Mouse (Mus musculus): ENCODE measurements around the gene Fscn3. TPM values are rescaled to one million over a fixed set of nuclear protein-coding genes. Genes with fewer than 3 reads are reported as not detected.

Fscn3 gene
- total and polyA plus RNA-seq, 3 experiments = not detected

DNA sequence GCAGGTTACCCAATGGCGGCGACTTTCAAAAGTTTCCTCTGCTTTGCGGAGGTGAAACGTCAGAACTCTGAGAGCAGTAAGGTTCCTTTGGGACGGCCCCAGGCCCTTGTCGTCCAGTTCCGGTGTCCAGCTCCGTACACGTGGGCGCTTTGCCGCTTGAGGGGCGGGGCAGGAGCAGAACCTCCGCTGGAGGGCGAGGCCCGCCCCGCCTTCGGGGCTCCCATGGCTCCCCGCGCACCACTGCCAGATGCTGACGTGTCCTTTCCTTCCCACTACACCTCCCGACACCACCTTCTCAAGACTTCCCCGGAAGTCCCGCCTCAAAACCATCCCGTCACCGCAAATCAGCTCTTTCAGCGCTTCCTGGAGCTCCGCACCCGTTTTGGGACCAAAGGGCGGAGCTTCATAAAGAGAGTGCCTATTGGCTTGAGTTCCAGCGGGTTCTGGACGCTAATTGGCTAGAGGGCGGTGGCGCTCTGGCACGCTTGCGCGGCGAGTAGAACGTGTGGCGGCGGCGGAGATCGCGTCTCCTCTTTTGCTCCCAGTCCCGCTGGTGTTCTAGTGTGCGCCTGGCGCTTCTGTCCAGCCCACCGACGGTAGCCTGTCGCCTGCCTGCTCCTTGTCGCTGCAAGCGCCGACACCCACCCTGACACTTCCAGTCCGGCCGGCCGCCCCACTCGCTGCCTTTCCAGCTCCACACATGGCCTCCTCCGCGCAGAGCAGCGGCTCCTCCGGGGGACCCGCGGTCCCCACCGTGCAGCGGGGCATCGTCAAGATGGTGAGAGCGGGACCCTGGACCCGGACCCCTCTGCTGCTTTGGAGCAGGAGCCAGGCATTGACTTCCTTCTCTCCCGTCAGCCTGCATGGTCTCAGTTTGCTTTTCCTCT lies 52.5 kb downstream of the Fscn3 start:
- peaks cover 31% of the 10 kb centered on the region for H3K36me3 ChIP-seq (replicated peaks)
- DNase-seq (ENCODE audit: low spot score) = peak; percentile 98
- peak overlapping the region; percentile 93 for H3K4me3 ChIP-seq (ENCODE audit: low read depth, low read length)
- no peaks in the 10 kb centered on the region for H3K9me3 ChIP-seq (replicated peaks)
- no peaks in the 10 kb centered on the region for H3K27me3 ChIP-seq (ENCODE audit: insufficient read depth, low read length)
- peak; percentile 96 for ATAC-seq (ENCODE audit: extremely low read depth, insufficient number of reproducible peaks, low FRiP score, poor library complexity, severe bottlenecking)
- peaks cover 43% of the 10 kb centered on the region for H3K4me1 ChIP-seq (ENCODE audit: insufficient read depth, low read depth, low read length)
- TF ChIP-seq CTCF (IDR thresholded peaks at IDR 0.05; ENCODE audit: low read depth, low read length) = no peak
- no peak for TF ChIP-seq POLR2AphosphoS5 (IDR thresholded peaks at IDR 0.05; ENCODE audit: insufficient replicate concordance, low read depth, low read length)
- TF ChIP-seq TAL1 (conservative IDR thresholded peaks at IDR 0.05; ENCODE audit: low read depth, low read length) = no peak
- TF ChIP-seq GATA2 (IDR thresholded peaks at IDR 0.05; ENCODE audit: borderline replicate concordance, low read depth, low read length) = no peak
- TF ChIP-seq GATA1 (IDR thresholded peaks at IDR 0.05; ENCODE audit: borderline replicate concordance, low read length) = no peak

DNA sequence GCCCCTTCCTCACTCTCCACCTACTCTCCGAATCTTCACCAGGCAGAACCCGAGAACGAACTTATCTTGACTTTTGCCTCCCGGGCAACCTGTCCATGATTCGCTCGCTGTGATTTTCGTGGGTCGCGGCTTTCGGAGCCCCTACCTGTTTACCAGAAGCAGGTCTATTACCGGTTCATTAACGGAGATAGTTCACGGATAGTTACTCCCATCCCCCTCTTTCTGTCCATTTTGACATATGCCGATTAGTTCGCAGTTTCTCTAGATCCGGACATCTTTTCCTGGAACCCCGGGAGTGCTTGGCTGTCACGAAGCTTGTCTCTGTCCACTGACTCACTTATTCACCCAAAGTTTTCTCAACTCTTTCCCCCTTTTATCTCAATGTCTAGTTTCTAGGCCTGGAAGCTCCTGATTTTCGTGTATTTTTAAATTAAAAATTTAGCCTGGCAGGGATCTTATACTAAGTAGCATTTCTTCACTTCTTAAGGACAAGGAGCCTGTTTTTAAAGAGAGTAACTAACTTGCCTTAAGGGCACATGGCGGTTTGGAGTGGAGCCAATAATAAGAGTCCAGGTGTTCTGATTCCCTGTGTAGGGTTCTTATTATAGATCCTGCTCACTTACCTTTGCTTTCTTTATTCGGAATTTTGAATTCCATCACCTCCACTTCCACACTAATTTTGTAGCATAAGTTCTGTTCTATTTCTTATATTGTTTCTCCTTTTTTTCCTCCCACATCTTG lies 53.3 kb downstream of the Fscn3 start:
- H3K4me3 ChIP-seq (ENCODE audit: low read depth, low read length) = peak overlapping the region; percentile 93
- H3K4me1 ChIP-seq (ENCODE audit: insufficient read depth, low read depth, low read length) = peaks cover 51% of the 10 kb centered on the region
- TF ChIP-seq GATA1 (IDR thresholded peaks at IDR 0.05; ENCODE audit: borderline replicate concordance, low read length) (no peak), POLR2AphosphoS5 (IDR thresholded peaks at IDR 0.05; ENCODE audit: insufficient replicate concordance, low read depth, low read length) (no peak)
- DNase-seq (ENCODE audit: low spot score) = peak; percentile 20
- H3K9me3 ChIP-seq (replicated peaks) = no peaks in the 10 kb centered on the region
- H3K27me3 ChIP-seq (ENCODE audit: insufficient read depth, low read length) = no peaks in the 10 kb centered on the region
- peaks cover 39% of the 10 kb centered on the region for H3K36me3 ChIP-seq (replicated peaks)
- ATAC-seq (ENCODE audit: extremely low read depth, insufficient number of reproducible peaks, low FRiP score, poor library complexity, severe bottlenecking) = no peak

DNA sequence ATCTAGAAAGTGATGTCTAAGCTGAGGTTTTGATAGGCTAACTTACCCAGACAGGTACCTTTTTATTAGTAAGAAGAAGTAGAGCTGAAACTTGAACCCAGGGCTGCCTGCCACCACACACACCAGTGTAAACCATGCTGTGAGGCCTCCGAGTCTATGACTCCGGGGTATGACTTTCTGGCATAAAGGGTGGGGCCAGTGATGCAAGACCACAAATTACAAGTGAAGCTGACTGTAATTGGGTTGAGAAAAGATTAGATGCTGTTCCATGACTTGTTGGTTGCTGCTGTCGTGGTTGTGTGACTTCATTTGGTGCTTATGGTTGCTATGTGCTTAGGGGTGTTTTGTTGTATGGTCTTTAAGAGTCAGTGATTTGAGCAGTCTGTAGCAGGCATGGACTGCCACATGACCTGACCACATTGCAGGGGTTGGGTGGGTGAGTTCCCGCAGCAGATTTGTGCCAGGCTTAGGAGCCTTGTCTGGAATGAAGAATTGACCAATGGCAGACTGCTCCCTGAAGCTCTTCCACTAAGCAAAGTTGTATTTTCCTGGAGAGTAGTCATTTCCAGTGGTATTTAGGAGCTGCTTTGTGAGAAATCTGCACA lies 55.2 kb downstream of the Fscn3 start:
- Histone ChIP-seq H3K9me3 (replicated peaks) (no peaks in the 10 kb centered on the region), H3K36me3 (replicated peaks) (peaks cover 58% of the 10 kb centered on the region), H3K4me1 (ENCODE audit: insufficient read depth, low read depth, low read length) (peaks cover 66% of the 10 kb centered on the region), H3K4me3 (ENCODE audit: low read depth, low read length) (peak overlapping the region; percentile 34; the same call in 1 of the 2 replicates), H3K27me3 (ENCODE audit: insufficient read depth, low read length) (no peaks in the 10 kb centered on the region)
- no peak for DNase-seq (ENCODE audit: low spot score)
- no peak for ATAC-seq (ENCODE audit: extremely low read depth, insufficient number of reproducible peaks, low FRiP score, poor library complexity, severe bottlenecking)
- TF ChIP-seq TAL1 (conservative IDR thresholded peaks at IDR 0.05; ENCODE audit: low read depth, low read length) = no peak
- no peak for TF ChIP-seq GATA2 (IDR thresholded peaks at IDR 0.05; ENCODE audit: borderline replicate concordance, low read depth, low read length)
- TF ChIP-seq POLR2AphosphoS5 (IDR thresholded peaks at IDR 0.05; ENCODE audit: insufficient replicate concordance, low read depth, low read length) = no peak
- no peak for TF ChIP-seq CTCF (IDR thresholded peaks at IDR 0.05; ENCODE audit: low read depth, low read length)
- TF ChIP-seq GATA1 (IDR thresholded peaks at IDR 0.05; ENCODE audit: borderline replicate concordance, low read length) = no peak

DNA sequence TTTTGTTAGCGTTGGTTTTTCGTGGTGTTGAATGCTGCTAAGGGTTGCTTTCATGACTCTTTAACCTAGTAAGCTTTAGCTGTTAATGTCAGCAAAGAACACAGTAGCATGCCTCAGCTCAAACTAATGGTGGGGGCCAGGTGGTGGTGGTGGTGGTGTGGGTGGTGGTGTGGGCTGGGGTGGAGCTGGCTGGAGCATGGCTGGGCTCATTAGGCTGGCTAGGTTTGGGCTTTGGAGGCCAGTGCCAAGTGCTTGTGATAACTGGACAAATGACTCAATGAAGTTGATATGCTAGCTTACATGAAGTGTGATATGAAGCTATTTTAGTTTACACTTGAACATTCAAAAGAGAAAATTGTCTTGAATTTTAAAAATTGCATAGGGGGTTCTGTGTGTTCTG lies 58.4 kb downstream of the Fscn3 start:
- Histone ChIP-seq H3K4me1 (ENCODE audit: insufficient read depth, low read depth, low read length) (peaks cover 80% of the 10 kb centered on the region), H3K27me3 (ENCODE audit: insufficient read depth, low read length) (no peaks in the 10 kb centered on the region), H3K9me3 (replicated peaks) (no peaks in the 10 kb centered on the region), H3K36me3 (replicated peaks) (peaks cover 88% of the 10 kb centered on the region), H3K4me3 (ENCODE audit: low read depth, low read length) (no peak overlapping the region; the same call in 1 of the 2 replicates)
- no peak for ATAC-seq (ENCODE audit: extremely low read depth, insufficient number of reproducible peaks, low FRiP score, poor library complexity, severe bottlenecking)
- no peak for DNase-seq (ENCODE audit: low spot score)
- no peak for TF ChIP-seq POLR2AphosphoS5 (IDR thresholded peaks at IDR 0.05; ENCODE audit: insufficient replicate concordance, low read depth, low read length)
- no peak for TF ChIP-seq GATA1 (IDR thresholded peaks at IDR 0.05; ENCODE audit: borderline replicate concordance, low read length)
- TF ChIP-seq CTCF (IDR thresholded peaks at IDR 0.05; ENCODE audit: low read depth, low read length) = no peak
- no peak for TF ChIP-seq TAL1 (conservative IDR thresholded peaks at IDR 0.05; ENCODE audit: low read depth, low read length)
- no peak for TF ChIP-seq GATA2 (IDR thresholded peaks at IDR 0.05; ENCODE audit: borderline replicate concordance, low read depth, low read length)

DNA sequence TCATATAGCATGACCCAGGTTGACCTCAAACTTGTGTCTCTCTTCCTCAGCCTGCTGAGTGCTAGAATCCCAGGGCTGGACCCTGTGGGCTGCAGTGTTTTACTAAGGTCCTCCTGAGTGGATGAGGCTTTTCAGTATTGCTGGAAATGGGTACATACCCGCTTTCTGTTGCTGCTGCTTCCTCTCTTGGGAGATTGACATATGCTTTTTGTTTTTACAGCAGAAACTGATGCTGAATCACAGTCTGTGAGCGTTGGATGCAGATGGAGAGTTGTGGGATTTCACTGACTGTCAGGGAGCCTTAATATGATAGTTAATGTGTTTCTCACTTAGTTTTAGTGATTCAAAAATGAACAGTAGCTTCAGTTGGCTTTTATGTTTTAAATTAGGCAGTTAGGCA lies 58.9 kb downstream of the Fscn3 start:
- H3K4me1 ChIP-seq (ENCODE audit: insufficient read depth, low read depth, low read length) = peaks cover 83% of the 10 kb centered on the region
- peaks cover 93% of the 10 kb centered on the region for H3K36me3 ChIP-seq (replicated peaks)
- DNase-seq (ENCODE audit: low spot score) (no peak), ATAC-seq (ENCODE audit: extremely low read depth, insufficient number of reproducible peaks, low FRiP score, poor library complexity, severe bottlenecking) (no peak)
- H3K27me3 ChIP-seq (ENCODE audit: insufficient read depth, low read length) = no peaks in the 10 kb centered on the region
- no peaks in the 10 kb centered on the region for H3K9me3 ChIP-seq (replicated peaks)
- no peak for TF ChIP-seq CTCF (IDR thresholded peaks at IDR 0.05; ENCODE audit: low read depth, low read length)
- TF ChIP-seq GATA2 (IDR thresholded peaks at IDR 0.05; ENCODE audit: borderline replicate concordance, low read depth, low read length) = no peak
- TF ChIP-seq GATA1 (IDR thresholded peaks at IDR 0.05; ENCODE audit: borderline replicate concordance, low read length) = no peak
- no peak for TF ChIP-seq TAL1 (conservative IDR thresholded peaks at IDR 0.05; ENCODE audit: low read depth, low read length)
- no peak for TF ChIP-seq POLR2AphosphoS5 (IDR thresholded peaks at IDR 0.05; ENCODE audit: insufficient replicate concordance, low read depth, low read length)
- H3K4me3 ChIP-seq (ENCODE audit: low read depth, low read length) = no peak overlapping the region

DNA sequence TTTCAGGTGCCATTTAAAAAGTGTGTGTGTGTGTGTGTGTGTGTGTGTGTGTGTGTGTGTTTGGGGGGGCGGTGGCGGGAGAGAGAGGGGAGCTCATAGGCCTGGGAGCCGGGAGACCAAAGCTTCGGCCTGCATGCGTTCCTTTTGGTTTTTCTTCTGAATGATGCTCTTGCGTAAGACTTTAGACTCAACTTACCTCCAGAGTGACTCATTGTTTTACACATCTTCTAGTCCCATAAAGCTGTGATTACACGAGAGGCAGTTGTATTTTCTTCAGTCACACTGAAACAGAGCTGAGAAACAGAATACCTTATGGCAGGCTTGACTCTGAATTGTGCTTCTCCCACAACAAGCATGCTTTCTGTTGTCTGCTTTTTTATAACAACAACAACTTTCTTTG lies 59.3 kb downstream of the Fscn3 start:
- no peak for DNase-seq (ENCODE audit: low spot score)
- peaks cover 91% of the 10 kb centered on the region for H3K36me3 ChIP-seq (replicated peaks)
- H3K4me1 ChIP-seq (ENCODE audit: insufficient read depth, low read depth, low read length) = peaks cover 79% of the 10 kb centered on the region
- no peaks in the 10 kb centered on the region for H3K27me3 ChIP-seq (ENCODE audit: insufficient read depth, low read length)
- ATAC-seq (ENCODE audit: extremely low read depth, insufficient number of reproducible peaks, low FRiP score, poor library complexity, severe bottlenecking) = no peak
- TF ChIP-seq TAL1 (conservative IDR thresholded peaks at IDR 0.05; ENCODE audit: low read depth, low read length) = no peak
- no peak for TF ChIP-seq POLR2AphosphoS5 (IDR thresholded peaks at IDR 0.05; ENCODE audit: insufficient replicate concordance, low read depth, low read length)
- no peak for TF ChIP-seq CTCF (IDR thresholded peaks at IDR 0.05; ENCODE audit: low read depth, low read length)
- TF ChIP-seq GATA1 (IDR thresholded peaks at IDR 0.05; ENCODE audit: borderline replicate concordance, low read length) = no peak
- TF ChIP-seq GATA2 (IDR thresholded peaks at IDR 0.05; ENCODE audit: borderline replicate concordance, low read depth, low read length) = no peak
- H3K4me3 ChIP-seq (ENCODE audit: low read depth, low read length) = no peak overlapping the region
- H3K9me3 ChIP-seq (replicated peaks) = no peaks in the 10 kb centered on the region

Other genes with a start within 250 kb of the Fscn3 start
- 235 and 288 TPM in 2 replicates for gene Zfp800, start 29.8 kb upstream of the Fscn3 start, total RNA-seq (2014; fragmentation: Nextera tagmentation)
- 112 and 122 TPM in 2 replicates for gene Zfp800, start 29.8 kb upstream of the Fscn3 start, total RNA-seq (2017)
- gene Zfp800, start 29.8 kb upstream of the Fscn3 start, polyA plus RNA-seq (2012) = 81.2 and 95.3 TPM in 2 replicates
- gene Arf5, start 4.2 kb upstream of the Fscn3 start, total RNA-seq (2014; fragmentation: Nextera tagmentation) = 48.2 and 91.4 TPM in 2 replicates
- gene Arf5, start 4.2 kb upstream of the Fscn3 start, total RNA-seq (2017) = 20.7 and 32.2 TPM in 2 replicates
- 306 and 433 TPM in 2 replicates for gene Arf5, start 4.2 kb upstream of the Fscn3 start, polyA plus RNA-seq (2012)
- 5.2 and 5.7 TPM in 2 replicates for gene Gcc1, start 601 bp downstream of the Fscn3 start, total RNA-seq (2014; fragmentation: Nextera tagmentation)
- gene Gcc1, start 601 bp downstream of the Fscn3 start, total RNA-seq (2017) = 11.2 and 11.4 TPM in 2 replicates
- gene Gcc1, start 601 bp downstream of the Fscn3 start, polyA plus RNA-seq (2012) = 5.5 and 5.9 TPM in 2 replicates
- gene Pax4, start 21.6 kb downstream of the Fscn3 start, total RNA-seq (2014; fragmentation: Nextera tagmentation) = not detected in 2 replicates
- gene Pax4, start 21.6 kb downstream of the Fscn3 start, total RNA-seq (2017) = not detected in 2 replicates
- not detected in 2 replicates for gene Pax4, start 21.6 kb downstream of the Fscn3 start, polyA plus RNA-seq (2012)
- gene Snd1, start 47.4 kb downstream of the Fscn3 start, total RNA-seq (2014; fragmentation: Nextera tagmentation) = 140 and 153 TPM in 2 replicates
- 97.4 and 108 TPM in 2 replicates for gene Snd1, start 47.4 kb downstream of the Fscn3 start, total RNA-seq (2017)
- 95.1 and 109 TPM in 2 replicates for gene Snd1, start 47.4 kb downstream of the Fscn3 start, polyA plus RNA-seq (2012)